Mouse (Mus musculus): ENCODE measurements around the gene Vamp4.

GRCm38 (mm10) chr1:162609633-162610250, 39.4 kb downstream of the Vamp4 start:
- TF ChIP-seq CTCF (IDR thresholded peaks at IDR 0.05; ENCODE audit: low read depth) (no peak), EP300 (IDR thresholded peaks at IDR 0.05; ENCODE audit: low read depth) (no peak)

All from heart, postnatal 0 days (tissue).